Mouse (Mus musculus): ENCODE results near the gene 2010003K11Rik. TPM values are rescaled to one million over a fixed set of nuclear protein-coding genes. Genes with fewer than 3 reads are reported as not detected.

Gene 2010003K11Rik
- polyA plus RNA-seq, 1 experiment from 2014 or later = 7.6 TPM

GRCm38 (mm10) chr19:4450666-4451065 lies 47.7 kb downstream of the 2010003K11Rik start:
- peak; percentile 62; the same call in 1 of the 2 replicates for ATAC-seq
- H3K27me3 ChIP-seq (replicated peaks) = no peaks in the 10 kb centered on the region
- WGBS = 50% methylated on average over 5 of the region's 5 CpGs
- H3K4me1 ChIP-seq (replicated peaks) = 0 out of 2 replicates have a peak, but pooled peaks cover 3% of the 10 kb centered on the region
- no peak overlapping the region for H3K4me3 ChIP-seq (replicated peaks)
- no peaks in the 10 kb centered on the region for H3K36me3 ChIP-seq
- no peak overlapping the region for H3K4me2 ChIP-seq (replicated peaks)
- H3K9me3 ChIP-seq = no peaks in the 10 kb centered on the region
- H3K9ac ChIP-seq = no peak overlapping the region
- H3K27ac ChIP-seq = no peak overlapping the region

- H3K9ac ChIP-seq = no peak overlapping the region
- 94% methylated on average over 9 of the region's 9 CpGs for WGBS
- H3K27me3 ChIP-seq (replicated peaks) = no peaks in the 10 kb centered on the region
- no peak overlapping the region for H3K4me2 ChIP-seq (replicated peaks)
- H3K4me1 ChIP-seq (replicated peaks) = 0 out of 2 replicates have a peak, but pooled peaks cover 3% of the 10 kb centered on the region
- no peaks in the 10 kb centered on the region for H3K9me3 ChIP-seq
- H3K4me3 ChIP-seq (replicated peaks) = no peak overlapping the region
- ATAC-seq = no peak
- H3K36me3 ChIP-seq = no peaks in the 10 kb centered on the region
- no peak overlapping the region for H3K27ac ChIP-seq
Measured at GRCm38 (mm10) chr19:4449230-4449629, 49.2 kb downstream of the 2010003K11Rik start.

- no peak for ATAC-seq
- H3K27ac ChIP-seq = no peak overlapping the region
- no peaks in the 10 kb centered on the region for H3K36me3 ChIP-seq
- H3K9me3 ChIP-seq = no peaks in the 10 kb centered on the region
- H3K4me2 ChIP-seq (replicated peaks) = no peak overlapping the region
- WGBS = 92% methylated on average over 9 of the region's 9 CpGs
- H3K4me3 ChIP-seq (replicated peaks) = no peak overlapping the region
- 0 out of 2 replicates have a peak, but pooled peaks cover under 1% of the 10 kb centered on the region for H3K4me1 ChIP-seq (replicated peaks)
- no peaks in the 10 kb centered on the region for H3K27me3 ChIP-seq (replicated peaks)
- no peak overlapping the region for H3K9ac ChIP-seq
Measured at GRCm38 (mm10) chr19:4447445-4447844, 50.9 kb downstream of the 2010003K11Rik start.

Other genes starting within 250 kb of the 2010003K11Rik start
- gene Ssh3, start 229.4 kb downstream of the 2010003K11Rik start, polyA plus RNA-seq (2015; fragmentation: Nextera tagmentation; extraction: Ambion mirVana) = 22.2 and 24.8 TPM in 2 replicates
- gene Ankrd13d, start 215.4 kb downstream of the 2010003K11Rik start, polyA plus RNA-seq (2015; fragmentation: Nextera tagmentation; extraction: Ambion mirVana) = 5.3 and 5.7 TPM in 2 replicates
- gene Grk2, start 192.4 kb downstream of the 2010003K11Rik start, polyA plus RNA-seq (2015; fragmentation: Nextera tagmentation; extraction: Ambion mirVana) = 18.2 and 18.3 TPM in 2 replicates
- gene Kdm2a, start 100.3 kb downstream of the 2010003K11Rik start, polyA plus RNA-seq (2015; fragmentation: Nextera tagmentation; extraction: Ambion mirVana) = 37.5 and 38.9 TPM in 2 replicates
- 20.0 and 21.6 TPM in 2 replicates for gene Rhod, start 59.2 kb downstream of the 2010003K11Rik start, polyA plus RNA-seq (2015; fragmentation: Nextera tagmentation; extraction: Ambion mirVana)
- gene Syt12, start 21.1 kb downstream of the 2010003K11Rik start, polyA plus RNA-seq (2015; fragmentation: Nextera tagmentation; extraction: Ambion mirVana) = 0.33 and 0.46 TPM in 2 replicates
- 11.8 and 15.0 TPM in 2 replicates for gene Pcx, start 11.9 kb upstream of the 2010003K11Rik start, polyA plus RNA-seq (2015; fragmentation: Nextera tagmentation; extraction: Ambion mirVana)
- 6.5 and 7.8 TPM in 2 replicates for gene Lrfn4, start 117.1 kb upstream of the 2010003K11Rik start, polyA plus RNA-seq (2015; fragmentation: Nextera tagmentation; extraction: Ambion mirVana)
- 61.5 and 68.8 TPM in 2 replicates for gene Rce1, start 127.1 kb upstream of the 2010003K11Rik start, polyA plus RNA-seq (2015; fragmentation: Nextera tagmentation; extraction: Ambion mirVana)
- gene Gm960, start 200.1 kb upstream of the 2010003K11Rik start, polyA plus RNA-seq (2015; fragmentation: Nextera tagmentation; extraction: Ambion mirVana) = 1.4 and 2.7 TPM in 2 replicates
- gene Sptbn2, start 212.6 kb upstream of the 2010003K11Rik start, polyA plus RNA-seq (2015; fragmentation: Nextera tagmentation; extraction: Ambion mirVana) = 1.4 and 1.7 TPM in 2 replicates

Data from intestine, embryonic 15.5 days (tissue).